Mouse (Mus musculus) midbrain, embryonic 15.5 days (tissue): ENCODE data around the gene Phlda3. TPM values are rescaled to one million over a fixed set of nuclear protein-coding genes. Genes with fewer than 3 reads are reported as not detected.

Experiments used
- ATAC-seq: fragments of 200-750 bp; cut with Nextera tagmentation; replicated peaks from 2 replicates; pipeline ENCODE4 v1.8.0; 2017; ENCODE audit warnings: moderate TSS enrichment
- H3K27ac ChIP-seq: fragments of 300-500 bp; sonication (generic); 2 replicates; pipeline ENCODE4 v1.5.1; 2015; ENCODE audit warnings: mild to moderate bottlenecking, inconsistent platforms
- H3K27me3 ChIP-seq: fragments of 300-500 bp; sonication (generic); replicated peaks from 2 replicates; pipeline ENCODE4 v1.6.1; 2015; ENCODE audit warnings: inconsistent platforms
- H3K36me3 ChIP-seq: fragments of 300-500 bp; sonication (generic); replicated peaks from 2 replicates; pipeline ENCODE4 v1.6.1; 2015; ENCODE audit warnings: inconsistent platforms
- H3K4me1 ChIP-seq: fragments of 300-500 bp; sonication (generic); 2 replicates; pipeline ENCODE4 v1.6.1; 2015; ENCODE audit warnings: inconsistent platforms
- H3K4me2 ChIP-seq: fragments of 300-500 bp; sonication (generic); 2 replicates; pipeline ENCODE4 v1.6.1; 2015; ENCODE audit warnings: inconsistent platforms, mild to moderate bottlenecking, moderate library complexity
- H3K4me3 ChIP-seq: fragments of 300-500 bp; sonication (generic); 2 replicates; pipeline ENCODE4 v1.5.1; 2015; ENCODE audit warnings: mild to moderate bottlenecking, inconsistent platforms
- H3K9ac ChIP-seq: fragments of 300-500 bp; sonication (generic); 2 replicates; pipeline ENCODE4 v1.6.1; 2015; ENCODE audit warnings: mild to moderate bottlenecking, inconsistent platforms
- H3K9me3 ChIP-seq: fragments of 300-500 bp; sonication (generic); 2 replicates; pipeline ENCODE4 v1.6.1; 2016; ENCODE audit warnings: inconsistent platforms
- WGBS: fragments of 180-500 bp; shearing (Covaris S2); methylation state at CpG from one replicate; pipeline ENCODE4 v1.1.7; 2015; ENCODE audit warnings: mixed read lengths; 5-methylcytosine and 5-hydroxymethylcytosine counted together
- polyA plus RNA-seq: library from polyadenylated mRNA; unstranded; fragments of >200 nt; fragmentation: Nextera tagmentation; extraction: Ambion mirVana; gene quantifications from 2 replicates; pipeline ENCODE4 v1.2.1, GENCODE M21; 2015

Gene Phlda3
- 27.6 and 31.4 TPM in 2 replicates for polyA plus RNA-seq

- under 1% methylated on average over 88 of the region's 90 CpGs for WGBS
- peaks cover 21% of the 10 kb centered on the region for H3K4me1 ChIP-seq
- no peaks in the 10 kb centered on the region for H3K9me3 ChIP-seq
- H3K27me3 ChIP-seq: peaks cover 3% of the 10 kb centered on the region; the same call in 1 of the 2 replicates
- peak within 1 kb of the TSS; percentile 65 for H3K9ac ChIP-seq
- peak; percentile 91 for ATAC-seq
- no peaks in the 10 kb centered on the region for H3K36me3 ChIP-seq
- peak within 1 kb of the TSS; percentile 73 for H3K27ac ChIP-seq
- H3K4me2 ChIP-seq: peak within 1 kb of the TSS; percentile 92
- peak within 1 kb of the TSS; percentile 59 for H3K4me3 ChIP-seq
Measured at GRCm38 (mm10) chr1:135765645-135766591, at the start of gene Phlda3. TSS of gene Phlda3 (plus strand) at chr1:135766119.

GRCm38 (mm10) chr1:135719486-135719885 lies 46.4 kb upstream of the Phlda3 start:
- Histone ChIP-seq H3K27me3 (no peaks in the 10 kb centered on the region), H3K36me3 (no peaks in the 10 kb centered on the region), H3K27ac (no peak overlapping the region), H3K4me1 (0 out of 2 replicates have a peak, but pooled peaks cover 4% of the 10 kb centered on the region), H3K4me3 (no peak overlapping the region), H3K4me2 (peak overlapping the region; percentile 14; the same call in 1 of the 2 replicates), H3K9me3 (no peaks in the 10 kb centered on the region), H3K9ac (no peak overlapping the region)
- 20% methylated on average over 9 of the region's 9 CpGs for WGBS
- peak; percentile 54; the same call in 1 of the 2 replicates for ATAC-seq

- no peaks in the 10 kb centered on the region for H3K27me3 ChIP-seq
- no peak within 1 kb of the TSS for H3K27ac ChIP-seq
- 76% methylated on average over 6 of the region's 6 CpGs for WGBS
- H3K4me3 ChIP-seq: no peak within 1 kb of the TSS
- H3K36me3 ChIP-seq: no peaks in the 10 kb centered on the region
- no peaks in the 10 kb centered on the region for H3K9me3 ChIP-seq
- 0 out of 2 replicates have a peak, but pooled peaks cover 4% of the 10 kb centered on the region for H3K4me1 ChIP-seq
- H3K4me2 ChIP-seq: peak within 1 kb of the TSS; percentile 14; the same call in 1 of the 2 replicates
- no peak for ATAC-seq
- H3K9ac ChIP-seq: no peak within 1 kb of the TSS
Measured at GRCm38 (mm10) chr1:135719983-135720382, 45.9 kb upstream of the Phlda3 start, which contains the start of gene Csrp1. TSS of gene Csrp1 (plus strand) at chr1:135720061.

- Histone ChIP-seq H3K4me1 (0 out of 2 replicates have a peak, but pooled peaks cover 4% of the 10 kb centered on the region), H3K9ac (no peak overlapping the region), H3K9me3 (no peaks in the 10 kb centered on the region), H3K4me3 (no peak overlapping the region), H3K4me2 (no peak overlapping the region), H3K27me3 (no peaks in the 10 kb centered on the region), H3K36me3 (no peaks in the 10 kb centered on the region), H3K27ac (no peak overlapping the region)
- WGBS: 50% methylated on average over 1 of the region's 1 CpGs
- ATAC-seq: no peak
Measured at GRCm38 (mm10) chr1:135723016-135723415, 42.9 kb upstream of the Phlda3 start.

- peaks cover 12% of the 10 kb centered on the region for H3K4me1 ChIP-seq
- H3K27me3 ChIP-seq: no peaks in the 10 kb centered on the region
- 73% methylated on average over 4 of the region's 4 CpGs for WGBS
- no peak overlapping the region for H3K4me2 ChIP-seq
- ATAC-seq: no peak
- no peak overlapping the region for H3K27ac ChIP-seq
- H3K36me3 ChIP-seq: no peaks in the 10 kb centered on the region
- no peaks in the 10 kb centered on the region for H3K9me3 ChIP-seq
- no peak overlapping the region for H3K4me3 ChIP-seq
- no peak overlapping the region for H3K9ac ChIP-seq
Measured at GRCm38 (mm10) chr1:135724134-135724533, 41.8 kb upstream of the Phlda3 start.

GRCm38 (mm10) chr1:135725324-135725723 lies 40.6 kb upstream of the Phlda3 start:
- Histone ChIP-seq H3K4me3 (no peak overlapping the region), H3K4me1 (peaks cover 16% of the 10 kb centered on the region), H3K36me3 (no peaks in the 10 kb centered on the region), H3K9ac (no peak overlapping the region), H3K9me3 (no peaks in the 10 kb centered on the region), H3K27ac (no peak overlapping the region), H3K4me2 (no peak overlapping the region), H3K27me3 (no peaks in the 10 kb centered on the region)
- 91% methylated on average over 6 of the region's 6 CpGs for WGBS
- ATAC-seq: no peak

GRCm38 (mm10) chr1:135725936-135726335 lies 40.0 kb upstream of the Phlda3 start:
- H3K27ac ChIP-seq: no peak overlapping the region
- no peak overlapping the region for H3K4me2 ChIP-seq
- no peaks in the 10 kb centered on the region for H3K9me3 ChIP-seq
- no peaks in the 10 kb centered on the region for H3K27me3 ChIP-seq
- WGBS: 74% methylated on average over 7 of the region's 7 CpGs
- H3K9ac ChIP-seq: no peak overlapping the region
- no peaks in the 10 kb centered on the region for H3K36me3 ChIP-seq
- ATAC-seq: no peak
- H3K4me1 ChIP-seq: peaks cover 16% of the 10 kb centered on the region
- no peak overlapping the region for H3K4me3 ChIP-seq

GRCm38 (mm10) chr1:135728631-135729366 lies 37.1 kb upstream of the Phlda3 start:
- H3K27ac ChIP-seq: no peak overlapping the region

GRCm38 (mm10) chr1:135729367-135729713 lies 36.6 kb upstream of the Phlda3 start:
- Histone ChIP-seq H3K27ac (no peak overlapping the region), H3K9ac (peak overlapping the region; percentile 46), H3K4me3 (peak overlapping the region; percentile 48), H3K27me3 (no peaks in the 10 kb centered on the region), H3K4me1 (peaks cover 20% of the 10 kb centered on the region), H3K4me2 (peak overlapping the region; percentile 90), H3K9me3 (no peaks in the 10 kb centered on the region), H3K36me3 (no peaks in the 10 kb centered on the region)
- under 1% methylated on average over 10 of the region's 11 CpGs for WGBS
- ATAC-seq: 0 out of 2 replicates have a peak, but pooled peaks have one; percentile 18

More at GRCm38 (mm10) chr1:135728631-135729366, 37.1 kb upstream of the Phlda3 start:
- peak overlapping the region; percentile 48 for H3K4me3 ChIP-seq
- ATAC-seq: peak; percentile 79
- peak overlapping the region; percentile 46 for H3K9ac ChIP-seq
- H3K9me3 ChIP-seq: no peaks in the 10 kb centered on the region
- no peaks in the 10 kb centered on the region for H3K27me3 ChIP-seq
- under 1% methylated on average over 35 of the region's 35 CpGs for WGBS
- peak overlapping the region; percentile 90 for H3K4me2 ChIP-seq
- no peaks in the 10 kb centered on the region for H3K36me3 ChIP-seq
- H3K4me1 ChIP-seq: peaks cover 20% of the 10 kb centered on the region

GRCm38 (mm10) chr1:135729821-135730220 lies 36.1 kb upstream of the Phlda3 start:
- Histone ChIP-seq H3K9ac (no peak overlapping the region), H3K27ac (no peak overlapping the region), H3K4me2 (peak overlapping the region; percentile 90), H3K4me1 (peaks cover 22% of the 10 kb centered on the region), H3K4me3 (peak overlapping the region; percentile 48; the same call in 1 of the 2 replicates), H3K36me3 (no peaks in the 10 kb centered on the region), H3K9me3 (no peaks in the 10 kb centered on the region), H3K27me3 (no peaks in the 10 kb centered on the region)
- ATAC-seq: no peak
- 28% methylated on average over 4 of the region's 4 CpGs for WGBS

GRCm38 (mm10) chr1:135730296-135730695 lies 35.6 kb upstream of the Phlda3 start:
- H3K9ac ChIP-seq: no peak overlapping the region
- no peaks in the 10 kb centered on the region for H3K27me3 ChIP-seq
- peaks cover 23% of the 10 kb centered on the region for H3K4me1 ChIP-seq
- ATAC-seq: no peak
- no peaks in the 10 kb centered on the region for H3K36me3 ChIP-seq
- no peak overlapping the region for H3K4me3 ChIP-seq
- 54% methylated on average over 3 of the region's 3 CpGs for WGBS
- H3K9me3 ChIP-seq: no peaks in the 10 kb centered on the region
- no peak overlapping the region for H3K4me2 ChIP-seq
- H3K27ac ChIP-seq: no peak overlapping the region

GRCm38 (mm10) chr1:135731393-135731792 lies 34.5 kb upstream of the Phlda3 start:
- no peak for ATAC-seq
- H3K27ac ChIP-seq: no peak overlapping the region

More at GRCm38 (mm10) chr1:135731393-135731792, 34.5 kb upstream of the Phlda3 start:
- Histone ChIP-seq H3K4me3 (no peak overlapping the region), H3K36me3 (no peaks in the 10 kb centered on the region), H3K9ac (no peak overlapping the region), H3K27me3 (no peaks in the 10 kb centered on the region), H3K4me1 (peaks cover 23% of the 10 kb centered on the region), H3K9me3 (no peaks in the 10 kb centered on the region), H3K4me2 (no peak overlapping the region)
- 80% methylated on average over 7 of the region's 7 CpGs for WGBS
